Mouse (Mus musculus) adrenal gland, postnatal 10 days (tissue): Measurements from ENCODE around the gene Ipmk. TPM values are rescaled to one million over a fixed set of nuclear protein-coding genes. Genes with fewer than 3 reads are reported as not detected.
"Not testable (repeated sequence)": the region's sequence is repeated elsewhere in the genome, so short reads cannot be mapped to it uniquely, and the experiment has no call there.

Experiments
- DNase-seq: peaks from one replicate; pipeline ENCODE4 v3.0.0; 2021; ENCODE audit warnings: mixed read lengths
- total RNA-seq, 2 experiments: library from RNA; stranded (reverse); gene quantifications; 2 replicates each; pipeline ENCODE4 v1.2.3; 2021

Ipmk gene
- total RNA-seq, 2 experiments from 2014 or later: 17.5 to 20.5 TPM

GRCm38 (mm10) chr10:71371881-71372280 lies 24.3 kb downstream of the Ipmk start:
- no peak for DNase-seq

- no peak for DNase-seq
Observed at GRCm38 (mm10) chr10:71373706-71374105, 26.1 kb downstream of the Ipmk start.

- DNase-seq: no peak
Observed at GRCm38 (mm10) chr10:71376014-71376413, 28.5 kb downstream of the Ipmk start.

- no peak for DNase-seq
Observed at GRCm38 (mm10) chr10:71380406-71380805, 32.8 kb downstream of the Ipmk start.

GRCm38 (mm10) chr10:71381471-71382033 lies 34.0 kb downstream of the Ipmk start:
- DNase-seq: no peak

- DNase-seq: no peak
Observed at GRCm38 (mm10) chr10:71382109-71382508, 34.5 kb downstream of the Ipmk start.

GRCm38 (mm10) chr10:71382858-71383551 lies 35.4 kb downstream of the Ipmk start:
- no peak for DNase-seq

- not testable (repeated sequence) for DNase-seq
Observed at GRCm38 (mm10) chr10:71383552-71383924, 36.0 kb downstream of the Ipmk start.

- DNase-seq: no peak
Observed at GRCm38 (mm10) chr10:71384159-71385044, 36.8 kb downstream of the Ipmk start.

GRCm38 (mm10) chr10:71389311-71389710 lies 41.7 kb downstream of the Ipmk start:
- no peak for DNase-seq

GRCm38 (mm10) chr10:71398383-71399145 lies 51.0 kb downstream of the Ipmk start:
- no peak for DNase-seq

GRCm38 (mm10) chr10:71399399-71399798 lies 51.8 kb downstream of the Ipmk start:
- no peak for DNase-seq

- DNase-seq: no peak
Observed at GRCm38 (mm10) chr10:71399987-71400386, 52.4 kb downstream of the Ipmk start.

- peak; percentile 37 for DNase-seq
Observed at GRCm38 (mm10) chr10:71400818-71401646, 53.5 kb downstream of the Ipmk start.

- peak; percentile 29 for DNase-seq
Observed at GRCm38 (mm10) chr10:71403638-71404037, 56.1 kb downstream of the Ipmk start.

- no peak for DNase-seq
Observed at GRCm38 (mm10) chr10:71405523-71406217, 58.1 kb downstream of the Ipmk start.

GRCm38 (mm10) chr10:71409948-71410347 lies 62.4 kb downstream of the Ipmk start:
- DNase-seq: no peak

- no peak for DNase-seq
Observed at GRCm38 (mm10) chr10:71413401-71413800, 65.8 kb downstream of the Ipmk start.

- no peak for DNase-seq
Observed at GRCm38 (mm10) chr10:71421531-71421930, 74.0 kb downstream of the Ipmk start.
